Mouse (Mus musculus): ENCODE measurements around the gene Tbc1d13. TPM values are rescaled to one million over a fixed set of nuclear protein-coding genes. Genes with fewer than 3 reads are reported as not detected.
"Not testable (repeated sequence)": the region's sequence is repeated elsewhere in the genome, so short reads cannot be mapped to it uniquely, and the experiment has no call there.

Gene Tbc1d13
- polyA plus RNA-seq, 1 experiment from 2014 or later = 6.4 TPM

- not testable (repeated sequence) for H3K27ac ChIP-seq; H3K9me3 ChIP-seq (replicated peaks; ENCODE audit: low read length); DNase-seq (ENCODE audit: low spot score); H3K27me3 ChIP-seq (ENCODE audit: insufficient read depth, low read length); H3K4me1 ChIP-seq (replicated peaks; ENCODE audit: insufficient read depth, low read length); ATAC-seq (replicated peaks; ENCODE audit: low FRiP score, low read depth); H3K9ac ChIP-seq (ENCODE audit: low read depth, low read length)
- 49% methylated on average over 7 of the region's 7 CpGs for WGBS
- Histone ChIP-seq H3K4me2 (ENCODE audit: low read length) (peak overlapping the region; percentile 84), H3K36me3 (ENCODE audit: insufficient read depth, low read length) (peaks cover 23% of the 10 kb centered on the region), H3K4me3 (replicated peaks; ENCODE audit: low read depth, low read length) (peak overlapping the region; percentile 65)
- peak; percentile 23; the same call in 1 of the 2 replicates for TF ChIP-seq CTCF (IDR thresholded peaks at IDR 0.05; ENCODE audit: low read depth)
Measured at GRCm38 (mm10) chr2:30178711-30179110, 45.2 kb downstream of the Tbc1d13 start.

GRCm38 (mm10) chr2:30182424-30182823 is 48.9 kb downstream of the Tbc1d13 start:
- H3K9ac ChIP-seq (ENCODE audit: low read depth, low read length) = no peak overlapping the region
- DNase-seq (ENCODE audit: low spot score) (no peak), ATAC-seq (replicated peaks; ENCODE audit: low FRiP score, low read depth) (no peak)
- TF ChIP-seq CTCF (IDR thresholded peaks at IDR 0.05; ENCODE audit: low read depth) = no peak
- no peaks in the 10 kb centered on the region for H3K36me3 ChIP-seq (ENCODE audit: insufficient read depth, low read length)
- H3K4me3 ChIP-seq (replicated peaks; ENCODE audit: low read depth, low read length) = no peak overlapping the region
- no peak overlapping the region for H3K27ac ChIP-seq
- no peaks in the 10 kb centered on the region for H3K27me3 ChIP-seq (ENCODE audit: insufficient read depth, low read length)
- H3K4me1 ChIP-seq (replicated peaks; ENCODE audit: insufficient read depth, low read length) = peaks cover 5% of the 10 kb centered on the region
- H3K9me3 ChIP-seq (replicated peaks; ENCODE audit: low read length) = no peaks in the 10 kb centered on the region
- WGBS = 84% methylated on average over 2 of the region's 2 CpGs
- H3K4me2 ChIP-seq (ENCODE audit: low read length) = no peak overlapping the region

- H3K9me3 ChIP-seq (replicated peaks; ENCODE audit: low read length) = no peaks in the 10 kb centered on the region
- no peak for TF ChIP-seq CTCF (IDR thresholded peaks at IDR 0.05; ENCODE audit: low read depth)
- 69% methylated on average over 3 of the region's 3 CpGs for WGBS
Measured at GRCm38 (mm10) chr2:30183721-30184120, 50.2 kb downstream of the Tbc1d13 start.

GRCm38 (mm10) chr2:30185276-30185675 is 51.7 kb downstream of the Tbc1d13 start:
- no peak for TF ChIP-seq CTCF (IDR thresholded peaks at IDR 0.05; ENCODE audit: low read depth)
- H3K9me3 ChIP-seq (replicated peaks; ENCODE audit: low read length) = no peaks in the 10 kb centered on the region
- DNase-seq (ENCODE audit: low spot score) (no peak), ATAC-seq (replicated peaks; ENCODE audit: low FRiP score, low read depth) (no peak; the same call in 1 of the 2 replicates)
- WGBS = 93% methylated on average over 6 of the region's 6 CpGs
- H3K27ac ChIP-seq = no peak overlapping the region
- H3K4me3 ChIP-seq (replicated peaks; ENCODE audit: low read depth, low read length) = no peak overlapping the region
- no peaks in the 10 kb centered on the region for H3K4me1 ChIP-seq (replicated peaks; ENCODE audit: insufficient read depth, low read length)
- no peak overlapping the region for H3K9ac ChIP-seq (ENCODE audit: low read depth, low read length)
- H3K4me2 ChIP-seq (ENCODE audit: low read length) = no peak overlapping the region
- H3K27me3 ChIP-seq (ENCODE audit: insufficient read depth, low read length) = no peaks in the 10 kb centered on the region
- H3K36me3 ChIP-seq (ENCODE audit: insufficient read depth, low read length) = no peaks in the 10 kb centered on the region

More at GRCm38 (mm10) chr2:30183721-30184120, 50.2 kb downstream of the Tbc1d13 start:
- no peak overlapping the region for H3K4me3 ChIP-seq (replicated peaks; ENCODE audit: low read depth, low read length)
- no peaks in the 10 kb centered on the region for H3K4me1 ChIP-seq (replicated peaks; ENCODE audit: insufficient read depth, low read length)
- DNase-seq (ENCODE audit: low spot score) (no peak), ATAC-seq (replicated peaks; ENCODE audit: low FRiP score, low read depth) (peak; percentile 78)
- no peaks in the 10 kb centered on the region for H3K27me3 ChIP-seq (ENCODE audit: insufficient read depth, low read length)
- H3K36me3 ChIP-seq (ENCODE audit: insufficient read depth, low read length) = no peaks in the 10 kb centered on the region
- H3K4me2 ChIP-seq (ENCODE audit: low read length) = no peak overlapping the region
- no peak overlapping the region for H3K27ac ChIP-seq
- no peak overlapping the region for H3K9ac ChIP-seq (ENCODE audit: low read depth, low read length)

GRCm38 (mm10) chr2:30185681-30186080 is 52.1 kb downstream of the Tbc1d13 start:
- H3K36me3 ChIP-seq (ENCODE audit: insufficient read depth, low read length) = no peaks in the 10 kb centered on the region
- TF ChIP-seq CTCF (IDR thresholded peaks at IDR 0.05; ENCODE audit: low read depth) = no peak
- WGBS = 77% methylated on average over 3 of the region's 3 CpGs
- H3K9ac ChIP-seq (ENCODE audit: low read depth, low read length) = no peak overlapping the region
- H3K9me3 ChIP-seq (replicated peaks; ENCODE audit: low read length) = no peaks in the 10 kb centered on the region
- DNase-seq (ENCODE audit: low spot score) (no peak), ATAC-seq (replicated peaks; ENCODE audit: low FRiP score, low read depth) (no peak)
- no peaks in the 10 kb centered on the region for H3K4me1 ChIP-seq (replicated peaks; ENCODE audit: insufficient read depth, low read length)
- no peak overlapping the region for H3K27ac ChIP-seq
- no peak overlapping the region for H3K4me3 ChIP-seq (replicated peaks; ENCODE audit: low read depth, low read length)
- no peaks in the 10 kb centered on the region for H3K27me3 ChIP-seq (ENCODE audit: insufficient read depth, low read length)
- no peak overlapping the region for H3K4me2 ChIP-seq (ENCODE audit: low read length)

- no peak; the same call in 1 of the 2 replicates for ATAC-seq (replicated peaks; ENCODE audit: low FRiP score, low read depth)
- H3K4me1 ChIP-seq (replicated peaks; ENCODE audit: insufficient read depth, low read length) = no peaks in the 10 kb centered on the region
- no peak overlapping the region for H3K27ac ChIP-seq
- TF ChIP-seq CTCF (IDR thresholded peaks at IDR 0.05; ENCODE audit: low read depth) = no peak
- no peak for DNase-seq (ENCODE audit: low spot score)
- H3K9me3 ChIP-seq (replicated peaks; ENCODE audit: low read length) = no peaks in the 10 kb centered on the region
- no peak overlapping the region for H3K9ac ChIP-seq (ENCODE audit: low read depth, low read length)
- H3K4me2 ChIP-seq (ENCODE audit: low read length) = no peak overlapping the region
- WGBS = 84% methylated on average over 12 of the region's 12 CpGs
- no peaks in the 10 kb centered on the region for H3K36me3 ChIP-seq (ENCODE audit: insufficient read depth, low read length)
- no peak overlapping the region for H3K4me3 ChIP-seq (replicated peaks; ENCODE audit: low read depth, low read length)
- H3K27me3 ChIP-seq (ENCODE audit: insufficient read depth, low read length) = no peaks in the 10 kb centered on the region
Measured at GRCm38 (mm10) chr2:30191790-30192580, 58.4 kb downstream of the Tbc1d13 start.
